Mouse (Mus musculus): ENCODE measurements around the gene Myo1d. TPM values are rescaled to one million over a fixed set of nuclear protein-coding genes. Genes with fewer than 3 reads are reported as not detected.

Myo1d gene
- polyA plus RNA-seq, 1 experiment from 2014 or later, result 50.1 TPM

DNA sequence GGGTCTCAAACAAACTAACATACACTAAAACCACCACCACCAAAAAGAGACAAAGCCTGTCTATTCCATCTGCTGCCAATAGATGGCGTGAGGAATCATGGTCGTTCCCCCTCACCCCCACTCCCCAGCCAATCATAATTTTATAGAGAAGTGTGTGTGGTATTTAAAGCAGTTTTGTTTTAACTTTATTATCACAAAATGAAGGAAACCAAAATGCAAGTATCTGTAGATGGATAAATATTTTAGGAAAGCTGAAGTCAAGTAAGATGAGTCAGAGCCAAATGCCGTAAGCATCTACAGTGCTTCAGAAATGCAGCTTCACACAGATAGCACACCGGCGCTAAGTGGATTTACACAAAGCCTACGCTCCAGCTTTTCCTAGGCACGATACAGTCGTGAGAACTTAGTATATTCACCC lies 177.8 kb downstream of the Myo1d start:
- 29% methylated on average over 8 of the region's 8 CpGs for WGBS
- ATAC-seq (replicated peaks; ENCODE audit: low FRiP score, low TSS enrichment, low read depth), result no peak

DNA sequence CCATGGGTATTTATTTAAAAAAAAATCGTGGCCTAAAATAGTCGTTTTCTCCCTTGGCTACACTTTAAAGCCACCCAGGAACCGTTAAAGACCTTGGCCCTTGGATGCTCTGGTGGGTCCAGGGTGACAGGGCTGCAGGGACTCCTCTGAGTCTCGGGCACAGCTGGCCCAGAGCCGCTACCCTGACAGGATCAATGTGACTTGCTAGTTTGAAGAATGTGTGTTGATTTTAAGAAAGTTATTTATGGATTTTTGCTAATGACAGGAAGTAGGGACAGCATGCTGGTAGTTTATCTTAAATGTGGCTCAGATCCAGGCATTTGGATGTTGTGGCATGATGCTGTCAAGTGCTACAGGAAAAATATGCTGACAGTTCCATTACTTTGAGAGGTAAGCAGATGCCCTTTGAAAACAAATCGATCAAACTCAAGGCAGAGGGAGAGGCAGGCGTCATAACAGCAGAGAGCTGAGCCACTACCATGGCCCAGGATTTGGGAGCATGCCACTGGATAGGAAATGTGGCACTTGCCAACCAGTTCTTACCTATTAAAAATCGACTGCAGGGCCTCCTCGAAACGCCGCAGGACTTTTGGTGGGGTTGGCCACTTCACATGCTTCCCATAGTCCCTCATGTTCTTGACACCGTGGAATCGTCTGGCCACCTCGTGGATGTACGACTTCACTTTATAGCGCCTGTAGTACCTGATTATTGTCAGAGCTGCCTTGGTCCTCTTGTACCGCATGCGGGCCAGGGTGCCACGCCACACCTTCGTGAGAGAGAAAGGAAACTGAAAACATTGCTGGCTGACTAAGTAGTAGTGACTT lies 178.6 kb downstream of the Myo1d start:
- H3K4me3 ChIP-seq (ENCODE audit: low read depth, low read length), result no peak overlapping the region
- no peak overlapping the region for H3K27ac ChIP-seq (ENCODE audit: low read depth)
- no peak for DNase-seq (ENCODE audit: low spot score)
- no peak overlapping the region for H3K4me2 ChIP-seq (ENCODE audit: low read length)
- WGBS, result 74% methylated on average over 20 of the region's 20 CpGs
- no peaks in the 10 kb centered on the region for H3K9me3 ChIP-seq (ENCODE audit: control insufficient read depth, low read length)
- no peak for ATAC-seq (replicated peaks; ENCODE audit: low FRiP score, low TSS enrichment, low read depth)
- no peaks in the 10 kb centered on the region for H3K36me3 ChIP-seq (ENCODE audit: control insufficient read depth, insufficient read depth, low read length)
- H3K9ac ChIP-seq (ENCODE audit: low read length), result no peak overlapping the region
- H3K4me1 ChIP-seq (replicated peaks; ENCODE audit: control insufficient read depth, insufficient read depth, low read length), result no peaks in the 10 kb centered on the region
- H3K27me3 ChIP-seq (replicated peaks; ENCODE audit: control insufficient read depth, insufficient read depth, low read length), result no peaks in the 10 kb centered on the region

More for the DNA sequence above, 177.8 kb downstream of the Myo1d start:
- Histone ChIP-seq H3K4me2 (ENCODE audit: low read length) (no peak overlapping the region), H3K36me3 (ENCODE audit: control insufficient read depth, insufficient read depth, low read length) (no peaks in the 10 kb centered on the region), H3K27ac (ENCODE audit: low read depth) (no peak overlapping the region), H3K4me3 (ENCODE audit: low read depth, low read length) (no peak overlapping the region), H3K27me3 (replicated peaks; ENCODE audit: control insufficient read depth, insufficient read depth, low read length) (no peaks in the 10 kb centered on the region), H3K9me3 (ENCODE audit: control insufficient read depth, low read length) (no peaks in the 10 kb centered on the region), H3K4me1 (replicated peaks; ENCODE audit: control insufficient read depth, insufficient read depth, low read length) (no peaks in the 10 kb centered on the region), H3K9ac (ENCODE audit: low read length) (no peak overlapping the region)
- DNase-seq (ENCODE audit: low spot score), result no peak

DNA sequence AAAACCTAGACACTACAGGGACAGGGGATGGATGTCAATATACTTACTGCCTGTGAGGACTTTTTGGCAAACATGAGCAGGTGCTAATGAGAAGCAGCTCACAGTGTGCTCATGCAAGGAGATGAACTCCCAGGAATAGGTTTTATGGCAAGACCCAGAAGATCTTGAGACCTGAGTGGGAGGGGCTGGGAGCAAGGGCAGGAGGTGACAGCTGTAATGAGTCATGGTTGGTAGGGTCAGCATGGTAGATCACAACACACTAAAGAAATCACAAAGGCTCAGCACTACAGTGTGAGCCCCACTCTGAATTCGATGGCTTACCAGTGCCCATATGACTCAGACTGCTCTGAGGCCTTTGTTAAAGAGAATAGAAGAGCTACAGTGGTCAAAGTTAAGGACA lies 184.3 kb downstream of the Myo1d start:
- WGBS, result 71% methylated on average over 1 of the region's 1 CpGs

DNA sequence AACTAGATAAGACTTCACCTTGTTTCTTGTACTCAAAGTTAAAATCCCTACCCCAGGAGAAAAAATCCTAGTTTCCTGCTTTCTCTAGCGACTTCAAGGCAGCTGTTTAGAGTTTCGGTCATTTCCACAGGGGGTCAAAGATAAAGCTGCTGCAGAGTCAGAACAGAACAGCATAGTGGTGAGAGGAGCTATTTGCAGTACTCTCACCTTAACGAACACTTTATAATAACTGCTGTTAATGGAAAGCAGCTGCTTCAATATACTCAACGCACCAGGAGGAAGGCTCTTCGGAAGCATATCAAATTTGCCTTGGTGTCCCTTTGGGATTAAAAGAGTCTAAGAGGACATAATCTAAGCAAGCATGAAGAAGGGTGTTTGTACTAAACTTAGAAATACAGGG lies 190.4 kb downstream of the Myo1d start:
- Histone ChIP-seq H3K9me3 (ENCODE audit: control insufficient read depth, low read length) (no peaks in the 10 kb centered on the region), H3K27ac (ENCODE audit: low read depth) (no peak overlapping the region), H3K9ac (ENCODE audit: low read length) (no peak overlapping the region), H3K4me3 (ENCODE audit: low read depth, low read length) (no peak overlapping the region), H3K27me3 (replicated peaks; ENCODE audit: control insufficient read depth, insufficient read depth, low read length) (no peaks in the 10 kb centered on the region), H3K36me3 (ENCODE audit: control insufficient read depth, insufficient read depth, low read length) (peaks cover 3% of the 10 kb centered on the region; the same call in 1 of the 2 replicates), H3K4me2 (ENCODE audit: low read length) (no peak overlapping the region), H3K4me1 (replicated peaks; ENCODE audit: control insufficient read depth, insufficient read depth, low read length) (no peaks in the 10 kb centered on the region)
- DNase-seq (ENCODE audit: low spot score), result no peak
- 66% methylated on average over 5 of the region's 5 CpGs for WGBS
- ATAC-seq (replicated peaks; ENCODE audit: low FRiP score, low TSS enrichment, low read depth), result no peak

More for the DNA sequence above, 184.3 kb downstream of the Myo1d start:
- H3K27ac ChIP-seq (ENCODE audit: low read depth), result no peak overlapping the region
- H3K27me3 ChIP-seq (replicated peaks; ENCODE audit: control insufficient read depth, insufficient read depth, low read length), result no peaks in the 10 kb centered on the region
- no peaks in the 10 kb centered on the region for H3K4me1 ChIP-seq (replicated peaks; ENCODE audit: control insufficient read depth, insufficient read depth, low read length)
- no peak overlapping the region for H3K4me3 ChIP-seq (ENCODE audit: low read depth, low read length)
- no peak for ATAC-seq (replicated peaks; ENCODE audit: low FRiP score, low TSS enrichment, low read depth)
- H3K9me3 ChIP-seq (ENCODE audit: control insufficient read depth, low read length), result no peaks in the 10 kb centered on the region
- no peak for DNase-seq (ENCODE audit: low spot score)
- H3K36me3 ChIP-seq (ENCODE audit: control insufficient read depth, insufficient read depth, low read length), result peaks cover 3% of the 10 kb centered on the region; the same call in 1 of the 2 replicates
- H3K4me2 ChIP-seq (ENCODE audit: low read length), result no peak overlapping the region
- no peak overlapping the region for H3K9ac ChIP-seq (ENCODE audit: low read length)

DNA sequence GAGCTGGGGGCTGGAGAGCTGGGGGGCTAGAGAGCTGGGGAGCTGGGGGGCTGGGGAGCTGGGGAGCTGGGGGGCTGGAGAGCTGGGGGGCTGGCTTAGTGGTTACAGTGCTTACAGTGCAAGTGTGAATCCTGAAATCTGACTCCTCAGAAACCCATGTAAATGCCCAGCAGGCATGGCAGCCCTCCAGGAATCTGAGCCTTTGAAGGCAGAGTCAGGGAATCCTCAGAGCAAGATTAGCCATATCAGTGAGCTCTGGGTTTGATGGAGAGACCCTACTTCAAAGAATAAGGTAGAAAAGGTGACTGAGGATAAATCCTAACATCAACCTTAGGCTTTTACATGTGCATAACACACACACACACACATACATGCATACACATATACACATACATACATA lies 194.1 kb downstream of the Myo1d start:
- H3K9me3 ChIP-seq (ENCODE audit: control insufficient read depth, low read length), result no peaks in the 10 kb centered on the region
- no peaks in the 10 kb centered on the region for H3K27me3 ChIP-seq (replicated peaks; ENCODE audit: control insufficient read depth, insufficient read depth, low read length)
- H3K27ac ChIP-seq (ENCODE audit: low read depth), result no peak overlapping the region
- H3K36me3 ChIP-seq (ENCODE audit: control insufficient read depth, insufficient read depth, low read length), result no peaks in the 10 kb centered on the region
- H3K9ac ChIP-seq (ENCODE audit: low read length), result no peak overlapping the region
- H3K4me1 ChIP-seq (replicated peaks; ENCODE audit: control insufficient read depth, insufficient read depth, low read length), result no peaks in the 10 kb centered on the region
- H3K4me2 ChIP-seq (ENCODE audit: low read length), result no peak overlapping the region
- ATAC-seq (replicated peaks; ENCODE audit: low FRiP score, low TSS enrichment, low read depth), result no peak
- DNase-seq (ENCODE audit: low spot score), result no peak
- H3K4me3 ChIP-seq (ENCODE audit: low read depth, low read length), result no peak overlapping the region

DNA sequence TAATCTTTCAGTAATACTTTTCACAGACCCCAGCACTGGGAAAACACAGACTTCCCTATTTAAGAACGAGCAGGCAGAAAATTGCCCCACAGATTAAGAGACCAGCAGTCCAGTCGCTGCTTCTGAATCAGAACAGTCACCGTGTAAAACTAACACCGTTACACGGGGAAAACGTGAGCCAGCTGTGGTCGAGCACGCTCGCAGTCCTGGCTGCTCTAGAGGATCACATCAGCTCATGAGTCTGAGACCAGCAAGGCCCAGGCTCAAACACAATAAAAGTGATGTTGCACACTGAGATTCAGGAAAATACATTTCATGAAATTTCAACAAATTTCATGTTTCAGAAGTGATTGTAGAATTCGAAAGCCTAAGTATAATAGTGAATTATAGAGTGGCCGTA lies 194.6 kb downstream of the Myo1d start:
- Histone ChIP-seq H3K4me3 (ENCODE audit: low read depth, low read length) (no peak overlapping the region), H3K27ac (ENCODE audit: low read depth) (no peak overlapping the region), H3K36me3 (ENCODE audit: control insufficient read depth, insufficient read depth, low read length) (no peaks in the 10 kb centered on the region), H3K9ac (ENCODE audit: low read length) (no peak overlapping the region), H3K4me2 (ENCODE audit: low read length) (no peak overlapping the region), H3K27me3 (replicated peaks; ENCODE audit: control insufficient read depth, insufficient read depth, low read length) (no peaks in the 10 kb centered on the region), H3K4me1 (replicated peaks; ENCODE audit: control insufficient read depth, insufficient read depth, low read length) (no peaks in the 10 kb centered on the region), H3K9me3 (ENCODE audit: control insufficient read depth, low read length) (no peaks in the 10 kb centered on the region)
- DNase-seq (ENCODE audit: low spot score) (no peak), ATAC-seq (replicated peaks; ENCODE audit: low FRiP score, low TSS enrichment, low read depth) (no peak)
- 38% methylated on average over 11 of the region's 11 CpGs for WGBS

DNA sequence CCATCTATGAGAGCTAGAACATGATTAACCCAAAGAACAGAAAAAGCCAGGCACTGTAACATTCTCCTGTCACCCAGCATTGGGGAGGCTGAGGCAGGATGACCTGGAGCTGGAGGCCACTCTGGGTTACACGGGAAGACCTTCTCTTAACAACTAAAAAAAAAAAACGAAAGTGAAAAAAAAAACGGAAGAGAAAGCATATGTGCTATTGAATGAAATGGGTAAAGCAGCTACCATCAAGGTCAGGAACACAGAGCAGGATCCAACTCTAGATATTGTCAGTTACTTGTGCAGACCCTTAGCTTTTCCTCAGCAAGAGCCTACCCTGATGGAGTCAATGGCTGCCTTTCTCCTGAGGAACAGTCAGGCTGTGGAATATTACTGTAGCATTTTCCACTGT lies 199.3 kb downstream of the Myo1d start:
- H3K4me1 ChIP-seq (replicated peaks; ENCODE audit: control insufficient read depth, insufficient read depth, low read length), result peaks cover 5% of the 10 kb centered on the region; the same call in 1 of the 2 replicates
- no peak overlapping the region for H3K27ac ChIP-seq (ENCODE audit: low read depth)
- H3K27me3 ChIP-seq (replicated peaks; ENCODE audit: control insufficient read depth, insufficient read depth, low read length), result no peaks in the 10 kb centered on the region
- WGBS, result 78% methylated on average over 3 of the region's 3 CpGs
- no peak overlapping the region for H3K9ac ChIP-seq (ENCODE audit: low read length)
- no peak overlapping the region for H3K4me3 ChIP-seq (ENCODE audit: low read depth, low read length)
- no peak for ATAC-seq (replicated peaks; ENCODE audit: low FRiP score, low TSS enrichment, low read depth)
- no peaks in the 10 kb centered on the region for H3K9me3 ChIP-seq (ENCODE audit: control insufficient read depth, low read length)
- DNase-seq (ENCODE audit: low spot score), result no peak
- H3K36me3 ChIP-seq (ENCODE audit: control insufficient read depth, insufficient read depth, low read length), result no peaks in the 10 kb centered on the region
- H3K4me2 ChIP-seq (ENCODE audit: low read length), result no peak overlapping the region

DNA sequence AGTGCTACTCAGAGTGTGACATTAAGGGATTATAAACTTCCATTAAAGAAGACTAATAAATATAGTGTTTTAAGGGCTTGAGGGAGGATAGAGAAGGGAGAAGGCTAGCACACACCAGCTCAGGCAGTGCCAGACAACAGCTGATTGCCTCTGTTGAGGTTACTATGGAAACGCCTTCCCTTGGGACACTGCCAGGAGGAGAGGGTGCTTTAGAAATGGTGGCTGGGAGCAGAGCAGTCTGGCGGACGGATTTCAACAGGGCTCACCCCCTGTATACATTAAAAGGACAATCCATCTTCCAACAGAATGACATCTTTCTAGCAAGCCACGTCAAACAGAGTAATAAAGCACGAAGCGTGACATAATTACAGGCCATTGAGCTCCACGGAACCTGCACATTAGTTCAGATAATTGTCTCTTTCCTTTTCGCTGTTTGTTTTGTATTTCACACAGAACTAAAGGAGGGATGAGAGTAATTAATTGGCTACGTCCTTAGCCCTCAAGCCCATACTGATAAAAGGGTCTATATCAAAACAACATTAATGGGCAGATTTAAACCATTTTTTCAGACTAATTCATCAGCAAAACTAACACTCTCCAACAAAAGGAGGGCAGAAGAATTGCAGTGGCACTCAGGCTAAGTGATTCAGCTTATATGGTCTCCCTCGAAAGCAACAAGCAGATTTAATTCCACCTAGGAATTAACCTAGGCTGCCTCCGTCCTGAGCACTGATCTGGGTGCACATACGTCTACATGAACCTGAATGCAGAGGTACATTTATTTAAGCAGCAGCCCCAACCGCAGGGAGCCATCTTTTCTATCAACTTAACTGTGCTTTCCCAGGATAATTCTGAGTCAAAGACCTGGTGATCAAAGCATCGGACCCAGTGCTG lies 201.8 kb downstream of the Myo1d start:
- DNase-seq (ENCODE audit: low spot score) (peak; percentile 77), ATAC-seq (replicated peaks; ENCODE audit: low FRiP score, low TSS enrichment, low read depth) (peak; percentile 62; the same call in 1 of the 2 replicates)
- H3K36me3 ChIP-seq (ENCODE audit: control insufficient read depth, insufficient read depth, low read length), result no peaks in the 10 kb centered on the region
- H3K4me1 ChIP-seq (replicated peaks; ENCODE audit: control insufficient read depth, insufficient read depth, low read length), result peaks cover 5% of the 10 kb centered on the region; the same call in 1 of the 2 replicates
- H3K27me3 ChIP-seq (replicated peaks; ENCODE audit: control insufficient read depth, insufficient read depth, low read length), result no peaks in the 10 kb centered on the region
- H3K4me3 ChIP-seq (ENCODE audit: low read depth, low read length), result no peak overlapping the region
- H3K9me3 ChIP-seq (ENCODE audit: control insufficient read depth, low read length), result no peaks in the 10 kb centered on the region
- 22% methylated on average over 14 of the region's 14 CpGs for WGBS
- H3K27ac ChIP-seq (ENCODE audit: low read depth), result no peak overlapping the region
- H3K9ac ChIP-seq (ENCODE audit: low read length), result no peak overlapping the region
- H3K4me2 ChIP-seq (ENCODE audit: low read length), result peak overlapping the region; percentile 34; the same call in 1 of the 2 replicates

Data from intestine, embryonic 14.5 days (tissue).